Mouse (Mus musculus): Measurements from ENCODE around the gene Elobl. TPM values are rescaled to one million over a fixed set of nuclear protein-coding genes. Genes with fewer than 3 reads are reported as not detected.

The Elobl gene
- polyA plus RNA-seq, 1 experiment, result 1.5 TPM

DNA sequence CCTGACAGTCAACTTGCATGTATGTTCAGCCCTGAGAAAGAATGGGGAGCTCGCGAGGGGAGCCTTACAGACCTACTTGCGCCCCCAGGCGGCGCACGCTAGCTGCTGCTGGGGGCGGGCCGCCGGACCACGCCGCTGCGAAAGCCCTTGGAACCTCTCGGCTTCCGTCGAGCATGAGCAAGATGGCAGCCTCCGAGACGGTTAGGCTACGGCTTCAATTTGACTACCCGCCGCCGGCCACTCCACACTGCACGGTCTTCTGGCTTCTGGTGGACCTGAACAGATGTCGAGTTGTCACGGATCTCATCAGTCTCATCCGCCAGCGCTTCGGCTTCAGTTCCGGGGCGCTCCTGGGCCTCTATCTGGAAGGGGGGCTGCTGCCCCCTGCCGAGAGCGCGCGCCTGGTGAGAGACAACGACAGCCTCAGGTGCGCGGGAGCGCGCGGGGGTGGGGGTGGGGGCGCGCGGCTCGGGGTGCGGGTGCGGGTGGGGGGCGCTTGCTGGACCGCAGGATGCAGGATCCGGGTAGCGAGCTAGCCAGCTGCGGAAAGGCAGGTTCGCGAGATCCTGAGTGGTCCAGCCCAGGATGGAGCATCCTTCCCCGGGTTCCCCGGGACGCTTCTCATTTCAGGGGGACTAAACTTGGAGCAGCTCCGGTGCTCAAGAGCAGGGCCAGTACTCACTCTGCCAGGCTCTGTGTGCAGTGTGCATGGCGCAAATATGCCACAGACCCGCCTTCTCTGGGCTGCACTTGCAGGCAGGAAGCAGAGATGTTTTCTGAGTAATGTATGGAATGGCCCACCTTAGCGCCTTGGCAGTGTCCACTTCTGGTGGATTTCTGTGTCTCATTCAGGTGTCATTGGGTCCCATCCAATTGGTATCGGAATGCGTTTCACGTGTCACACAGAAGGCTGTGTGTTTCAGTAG lies 7.3 kb upstream of the Elobl start:
- peak overlapping the region; percentile 73 for H3K4me3 ChIP-seq (ENCODE audit: insufficient read depth, low read depth, low read length)
- peak overlapping the region; percentile 30; the same call in 1 of the 2 replicates for H3K27ac ChIP-seq (ENCODE audit: insufficient read depth, low read depth, low read length)
- peak; percentile 96 for DNase-seq
- TF ChIP-seq POLR2A (IDR thresholded peaks at IDR 0.05; ENCODE audit: low read depth, low read length), result no peak
- peak; percentile 74 for TF ChIP-seq CTCF (conservative IDR thresholded peaks at IDR 0.05; ENCODE audit: insufficient read depth, insufficient read length, low read depth, low read length)
- no peaks in the 10 kb centered on the region for H3K36me3 ChIP-seq (ENCODE audit: control insufficient read depth, insufficient read depth, low read length)
- WGBS, result 1% methylated on average over 62 of the region's 62 CpGs
- H3K27me3 ChIP-seq (replicated peaks; ENCODE audit: control insufficient read depth, insufficient read depth, low read length), result no peaks in the 10 kb centered on the region
- H3K4me1 ChIP-seq (ENCODE audit: control insufficient read depth, insufficient read depth, low read length), result peaks cover 4% of the 10 kb centered on the region

- peak; percentile 36 for DNase-seq
- no peaks in the 10 kb centered on the region for H3K36me3 ChIP-seq (ENCODE audit: control insufficient read depth, insufficient read depth, low read length)
- no peak within 1 kb of the TSS for H3K27ac ChIP-seq (ENCODE audit: insufficient read depth, low read depth, low read length)
- no peak for TF ChIP-seq POLR2A (IDR thresholded peaks at IDR 0.05; ENCODE audit: low read depth, low read length)
- peaks cover 4% of the 10 kb centered on the region for H3K4me1 ChIP-seq (ENCODE audit: control insufficient read depth, insufficient read depth, low read length)
- WGBS, result 40% methylated on average over 2 of the region's 2 CpGs
- no peaks in the 10 kb centered on the region for H3K27me3 ChIP-seq (replicated peaks; ENCODE audit: control insufficient read depth, insufficient read depth, low read length)
- no peak within 1 kb of the TSS for H3K4me3 ChIP-seq (ENCODE audit: insufficient read depth, low read depth, low read length)
Observed at GRCm38 (mm10) chr11:88970202-88970732, 3.5 kb upstream of the Elobl start, which contains the start of gene Coil. Gene Coil, plus strand, starts transcription at chr11:88970252.

DNA sequence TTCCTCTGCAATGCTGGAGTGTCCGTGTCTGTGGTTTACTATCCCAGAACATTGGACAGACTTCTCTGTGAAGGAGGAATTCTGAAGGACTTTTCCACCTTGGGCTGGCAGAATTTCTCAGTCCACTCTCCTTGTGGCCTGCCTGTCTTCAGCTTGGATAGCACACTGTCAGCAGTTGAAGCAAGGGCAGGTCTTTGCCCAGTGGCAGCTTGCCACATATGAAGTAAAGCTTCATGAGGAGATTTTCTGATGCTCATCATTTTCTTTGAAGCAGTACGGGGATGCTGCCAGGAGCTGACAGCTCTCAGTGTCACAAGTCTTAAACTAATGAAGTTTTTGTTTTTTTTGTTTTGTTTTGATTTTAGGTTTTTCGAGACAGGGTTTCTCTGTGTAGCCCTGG lies 7.9 kb downstream of the Elobl start:
- Histone ChIP-seq H3K4me3 (ENCODE audit: insufficient read depth, low read depth, low read length) (no peak overlapping the region), H3K27me3 (replicated peaks; ENCODE audit: control insufficient read depth, insufficient read depth, low read length) (no peaks in the 10 kb centered on the region), H3K27ac (ENCODE audit: insufficient read depth, low read depth, low read length) (peak overlapping the region; percentile 61; the same call in 1 of the 2 replicates), H3K36me3 (ENCODE audit: control insufficient read depth, insufficient read depth, low read length) (no peaks in the 10 kb centered on the region), H3K4me1 (ENCODE audit: control insufficient read depth, insufficient read depth, low read length) (peaks cover 3% of the 10 kb centered on the region; the same call in 1 of the 2 replicates)
- peak; percentile 85 for DNase-seq
- no peak for TF ChIP-seq CTCF (conservative IDR thresholded peaks at IDR 0.05; ENCODE audit: insufficient read depth, insufficient read length, low read depth, low read length)
- no peak for TF ChIP-seq POLR2A (IDR thresholded peaks at IDR 0.05; ENCODE audit: low read depth, low read length)
- 59% methylated on average over 3 of the region's 3 CpGs for WGBS

DNA sequence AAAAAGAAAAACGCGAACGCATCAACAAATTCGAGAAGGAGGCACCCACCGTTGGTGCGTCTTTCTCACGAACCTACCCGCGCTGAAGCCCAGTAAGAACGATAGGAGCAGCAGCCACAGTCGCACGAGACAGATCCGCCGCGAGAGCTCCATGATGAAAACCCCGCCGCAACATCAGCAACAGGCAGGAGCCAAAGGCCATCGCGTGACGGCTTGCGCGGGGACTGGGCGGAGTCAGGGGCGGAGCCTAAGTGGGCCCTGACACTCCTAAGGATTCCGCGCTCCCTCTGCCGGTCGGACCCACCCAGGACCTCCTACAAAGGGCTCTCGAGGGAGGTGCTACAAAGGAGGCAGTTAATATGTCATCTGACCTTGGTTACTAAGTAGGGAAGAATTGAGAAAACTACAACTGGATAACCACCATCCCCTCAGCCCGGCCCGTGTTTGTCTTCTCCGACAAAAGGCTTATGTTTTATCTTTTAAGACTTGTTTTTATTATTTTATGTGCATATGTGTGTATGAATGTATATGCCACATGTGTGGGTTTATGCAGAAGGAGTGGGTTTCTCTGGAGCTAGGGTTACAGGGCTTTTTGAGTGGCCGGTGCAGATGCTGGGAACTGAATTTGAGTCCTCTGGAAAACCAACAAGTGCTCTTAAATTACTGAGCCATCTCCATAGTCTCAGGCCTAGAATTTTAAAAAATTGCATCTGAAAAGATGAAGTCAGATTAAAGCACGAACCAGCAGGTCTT lies 11.3 kb downstream of the Elobl start, which contains the start of gene Scpep1:
Gene Scpep1 (minus strand): TSS at position 249 of the 753 bp plus-strand sequence.
- Histone ChIP-seq H3K36me3 (ENCODE audit: control insufficient read depth, insufficient read depth, low read length) (no peaks in the 10 kb centered on the region; the same call in 1 of the 2 replicates), H3K27me3 (replicated peaks; ENCODE audit: control insufficient read depth, insufficient read depth, low read length) (no peaks in the 10 kb centered on the region), H3K27ac (ENCODE audit: insufficient read depth, low read depth, low read length) (peak within 1 kb of the TSS; percentile 83), H3K4me1 (ENCODE audit: control insufficient read depth, insufficient read depth, low read length) (peaks cover 3% of the 10 kb centered on the region; the same call in 1 of the 2 replicates), H3K4me3 (ENCODE audit: insufficient read depth, low read depth, low read length) (peak within 1 kb of the TSS; percentile 87)
- 3% methylated on average over 34 of the region's 34 CpGs for WGBS
- peak; percentile 99 for DNase-seq
- TF ChIP-seq POLR2A (IDR thresholded peaks at IDR 0.05; ENCODE audit: low read depth, low read length), result peak; percentile 48
- TF ChIP-seq CTCF (conservative IDR thresholded peaks at IDR 0.05; ENCODE audit: insufficient read depth, insufficient read length, low read depth, low read length), result peak; percentile 78

GRCm38 (mm10) chr11:88954803-88955202 lies 11.9 kb downstream of the Elobl start:
- Histone ChIP-seq H3K4me1 (ENCODE audit: control insufficient read depth, insufficient read depth, low read length) (peaks cover 3% of the 10 kb centered on the region; the same call in 1 of the 2 replicates), H3K36me3 (ENCODE audit: control insufficient read depth, insufficient read depth, low read length) (no peaks in the 10 kb centered on the region; the same call in 1 of the 2 replicates), H3K4me3 (ENCODE audit: insufficient read depth, low read depth, low read length) (peak overlapping the region; percentile 87), H3K27ac (ENCODE audit: insufficient read depth, low read depth, low read length) (peak overlapping the region; percentile 83), H3K27me3 (replicated peaks; ENCODE audit: control insufficient read depth, insufficient read depth, low read length) (no peaks in the 10 kb centered on the region)
- under 1% methylated on average over 4 of the region's 4 CpGs for WGBS
- TF ChIP-seq CTCF (conservative IDR thresholded peaks at IDR 0.05; ENCODE audit: insufficient read depth, insufficient read length, low read depth, low read length), result no peak
- TF ChIP-seq POLR2A (IDR thresholded peaks at IDR 0.05; ENCODE audit: low read depth, low read length), result no peak
- peak; percentile 67 for DNase-seq

- Histone ChIP-seq H3K27me3 (replicated peaks; ENCODE audit: control insufficient read depth, insufficient read depth, low read length) (no peaks in the 10 kb centered on the region), H3K4me3 (ENCODE audit: insufficient read depth, low read depth, low read length) (no peak overlapping the region), H3K27ac (ENCODE audit: insufficient read depth, low read depth, low read length) (no peak overlapping the region), H3K36me3 (ENCODE audit: control insufficient read depth, insufficient read depth, low read length) (no peaks in the 10 kb centered on the region; the same call in 1 of the 2 replicates), H3K4me1 (ENCODE audit: control insufficient read depth, insufficient read depth, low read length) (peaks cover 3% of the 10 kb centered on the region; the same call in 1 of the 2 replicates)
- TF ChIP-seq POLR2A (IDR thresholded peaks at IDR 0.05; ENCODE audit: low read depth, low read length) (no peak), CTCF (conservative IDR thresholded peaks at IDR 0.05; ENCODE audit: insufficient read depth, insufficient read length, low read depth, low read length) (no peak)
- WGBS, result 86% methylated on average over 3 of the region's 3 CpGs
- no peak for DNase-seq
Observed at GRCm38 (mm10) chr11:88953582-88953981, 13.1 kb downstream of the Elobl start.

Measured in kidney, adult 2 months (tissue).